Mouse (Mus musculus) frontal cortex, postnatal 36 days (tissue): ENCODE data around the gene Prc1.

Experiments
- DNase-seq, 2 experiments: peaks; one replicate each; pipeline ENCODE4 v3.0.0; 2022; ENCODE audit warnings: low spot score in 2 of 2

Prc1 gene

DNA sequence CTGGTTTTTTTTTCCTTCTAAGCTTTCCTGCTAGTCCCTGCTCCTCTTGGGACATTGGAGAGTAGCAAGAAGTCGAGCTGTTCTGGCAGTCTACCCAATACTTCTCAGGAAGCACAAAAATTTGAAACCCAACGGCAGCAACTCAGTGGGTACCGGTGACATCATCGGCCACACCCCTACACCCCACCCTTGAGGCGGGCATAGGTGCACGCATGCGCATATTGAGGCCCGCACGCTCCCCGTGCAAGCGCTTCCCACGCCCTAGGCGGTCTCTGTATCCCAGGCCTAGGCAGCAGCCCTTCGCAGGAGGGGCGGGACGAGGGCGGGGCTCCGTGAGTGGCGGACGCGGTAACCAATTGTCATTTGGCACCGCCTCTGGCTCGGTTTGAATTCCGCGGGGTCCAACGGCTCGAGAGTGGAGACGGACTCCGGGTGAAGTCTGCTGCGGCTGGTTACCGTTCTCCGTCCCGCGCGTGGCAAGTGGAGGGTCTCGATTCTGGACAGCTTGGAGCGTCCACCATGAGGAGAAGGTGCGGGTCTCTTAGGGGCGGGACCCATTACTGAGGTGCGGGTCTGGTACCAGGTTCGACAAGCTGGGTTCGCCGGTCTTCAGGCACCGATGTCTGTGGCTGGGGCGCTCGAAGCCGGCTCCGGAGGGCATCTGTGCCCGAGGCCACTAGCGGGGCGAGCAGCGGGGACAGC is at the start of gene Prc1:
Gene Prc1 (plus strand): TSS at position 389 of the 702 bp plus-strand sequence.
- DNase-seq: peak; percentile 99

DNA sequence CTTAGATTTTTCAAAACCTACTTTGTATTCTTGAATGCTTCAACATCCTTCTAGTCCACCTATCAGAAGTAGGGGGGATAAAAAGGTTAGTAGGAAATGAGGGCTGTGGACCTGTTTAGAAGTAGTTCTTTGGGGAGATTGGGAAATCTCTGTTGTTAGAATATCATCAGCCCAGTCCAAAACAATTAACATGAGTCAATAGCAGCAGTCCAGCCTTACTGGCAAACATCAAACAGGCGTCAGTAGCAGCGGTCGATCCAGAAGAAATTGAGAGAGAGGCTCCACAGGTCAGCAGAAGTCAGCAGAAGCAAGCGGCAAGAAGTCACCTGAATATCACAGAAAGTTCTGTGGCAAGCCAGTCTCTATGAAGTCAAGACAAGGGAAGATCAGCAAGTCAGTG is 49.4 kb upstream of the Prc1 start:
- DNase-seq: no peak

DNA sequence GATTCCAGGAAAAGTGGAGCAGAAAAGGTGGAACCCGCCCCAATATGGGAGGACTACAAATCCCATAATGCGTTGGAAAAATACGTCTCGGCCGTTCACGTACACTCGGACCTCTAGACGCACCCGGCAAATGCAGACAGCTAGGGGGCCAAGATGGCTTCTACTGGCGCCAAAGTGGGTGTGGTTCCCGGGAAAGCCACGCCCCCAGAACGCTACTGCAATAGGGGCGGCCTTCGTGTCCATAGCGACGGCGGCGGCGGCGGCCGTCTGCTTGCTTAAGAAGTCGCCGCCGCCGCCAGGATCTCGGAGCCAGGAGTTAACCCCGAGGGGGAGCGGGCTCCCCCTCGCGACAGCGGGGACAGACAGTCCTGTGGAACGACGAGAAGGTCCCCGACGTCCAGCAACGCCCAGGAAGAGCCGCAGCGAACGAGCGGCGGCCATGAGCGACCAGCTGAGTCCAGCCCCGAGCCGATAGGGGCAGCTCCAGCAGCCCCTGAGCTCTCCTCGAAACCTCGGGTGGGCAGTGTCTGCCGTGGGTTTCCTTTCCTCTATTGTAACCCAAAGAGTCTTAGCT is 48.0 kb upstream of the Prc1 start, which contains the start of gene Ttll13:
Gene Ttll13 (plus strand): TSS at position 229 of the 574 bp plus-strand sequence.
- DNase-seq: peak; percentile 95 to 97

DNA sequence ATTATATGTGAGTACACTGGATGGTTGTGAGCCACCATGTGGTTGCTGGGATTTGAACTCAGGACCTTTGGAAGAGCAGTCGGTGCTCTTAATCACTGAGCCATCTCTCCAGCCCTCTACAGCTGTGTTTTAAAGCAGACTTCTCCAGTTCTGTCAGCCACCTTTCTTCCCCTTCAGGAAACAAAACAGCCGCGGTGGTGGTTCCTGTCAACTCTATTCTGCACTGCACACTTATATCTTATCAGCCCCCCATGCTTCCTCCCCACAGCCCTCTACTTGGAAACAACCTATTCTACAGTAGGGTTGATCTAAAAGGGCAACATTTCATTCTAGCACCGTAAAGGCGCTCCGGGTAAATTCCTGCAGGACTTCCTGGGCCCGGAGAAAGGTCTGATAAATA is 47.4 kb upstream of the Prc1 start:
- DNase-seq: no peak

DNA sequence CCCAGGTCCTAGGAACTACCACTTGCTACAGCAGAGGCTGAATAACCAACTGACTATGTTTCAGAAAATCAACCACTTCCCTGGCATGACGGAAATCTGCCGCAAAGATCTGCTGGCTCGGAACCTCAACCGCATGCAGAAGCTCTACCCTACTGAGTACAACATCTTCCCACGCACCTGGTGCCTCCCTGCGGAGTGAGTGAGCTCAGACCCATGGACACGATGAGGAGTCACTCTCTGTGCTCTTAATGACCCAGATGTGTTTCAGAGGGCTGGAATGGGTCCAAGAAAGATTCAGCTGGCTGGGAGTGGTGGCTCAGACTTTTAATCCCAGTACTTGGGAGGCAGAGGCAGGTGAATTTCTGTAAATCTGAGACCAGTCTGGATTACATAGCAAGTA is 41.8 kb upstream of the Prc1 start:
- no peak for DNase-seq

DNA sequence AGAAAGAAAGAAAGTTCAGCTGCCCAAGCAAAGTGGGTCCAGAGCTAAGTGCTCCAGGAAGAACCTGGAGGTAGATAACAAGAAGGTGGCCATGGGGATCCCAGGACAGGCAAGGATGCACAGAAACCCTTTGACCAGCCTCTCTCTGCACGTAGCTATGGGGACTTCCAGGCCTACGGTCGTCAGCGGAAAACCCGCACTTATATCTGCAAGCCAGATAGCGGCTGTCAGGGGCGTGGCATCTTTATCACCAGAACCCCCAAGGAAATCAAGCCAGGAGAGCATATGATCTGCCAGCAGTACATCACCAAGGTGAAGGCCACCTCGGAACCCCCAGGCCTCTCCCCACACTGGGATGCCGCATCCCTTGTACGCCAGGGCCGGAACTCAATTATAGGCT is 41.4 kb upstream of the Prc1 start:
- DNase-seq: no peak

DNA sequence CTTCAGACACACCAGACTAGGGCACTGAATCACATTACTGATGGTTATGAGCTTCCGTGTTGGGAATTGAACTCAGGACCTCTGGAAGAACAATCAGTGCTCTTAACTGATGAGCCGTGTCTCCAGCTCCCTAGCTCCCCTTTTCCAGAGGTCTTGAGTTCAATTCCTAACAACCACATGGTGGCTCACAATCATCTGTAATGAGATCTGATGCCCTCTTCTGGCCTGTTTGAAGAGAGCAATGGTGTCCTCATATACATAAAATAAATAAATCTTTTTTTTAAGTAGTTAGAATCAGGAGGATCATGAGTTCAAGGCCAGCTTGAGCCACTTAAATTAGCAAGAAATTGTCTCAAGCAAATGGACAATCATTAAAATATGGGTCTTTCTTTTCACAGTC is 38.3 kb upstream of the Prc1 start:
- no peak for DNase-seq

DNA sequence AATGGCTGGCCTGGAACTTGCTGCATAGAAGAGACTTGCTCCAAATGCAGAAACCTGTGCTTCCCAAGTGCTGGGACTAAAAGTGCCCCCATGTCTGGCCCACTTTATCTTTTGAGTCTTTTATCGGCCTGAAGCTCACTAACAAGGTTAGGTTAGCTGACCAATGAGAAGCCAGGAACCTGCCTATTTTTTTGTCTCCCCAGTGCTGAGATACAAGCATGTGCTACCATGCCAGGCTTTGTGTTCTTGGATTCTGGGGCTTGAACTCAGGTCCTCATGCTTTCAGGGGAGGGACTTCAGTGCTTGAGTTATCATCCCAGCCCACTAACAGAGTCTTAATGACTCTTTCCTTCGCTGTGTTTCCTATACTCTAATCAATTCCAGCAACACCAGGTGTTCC is 36.5 kb upstream of the Prc1 start:
- DNase-seq: no peak

DNA sequence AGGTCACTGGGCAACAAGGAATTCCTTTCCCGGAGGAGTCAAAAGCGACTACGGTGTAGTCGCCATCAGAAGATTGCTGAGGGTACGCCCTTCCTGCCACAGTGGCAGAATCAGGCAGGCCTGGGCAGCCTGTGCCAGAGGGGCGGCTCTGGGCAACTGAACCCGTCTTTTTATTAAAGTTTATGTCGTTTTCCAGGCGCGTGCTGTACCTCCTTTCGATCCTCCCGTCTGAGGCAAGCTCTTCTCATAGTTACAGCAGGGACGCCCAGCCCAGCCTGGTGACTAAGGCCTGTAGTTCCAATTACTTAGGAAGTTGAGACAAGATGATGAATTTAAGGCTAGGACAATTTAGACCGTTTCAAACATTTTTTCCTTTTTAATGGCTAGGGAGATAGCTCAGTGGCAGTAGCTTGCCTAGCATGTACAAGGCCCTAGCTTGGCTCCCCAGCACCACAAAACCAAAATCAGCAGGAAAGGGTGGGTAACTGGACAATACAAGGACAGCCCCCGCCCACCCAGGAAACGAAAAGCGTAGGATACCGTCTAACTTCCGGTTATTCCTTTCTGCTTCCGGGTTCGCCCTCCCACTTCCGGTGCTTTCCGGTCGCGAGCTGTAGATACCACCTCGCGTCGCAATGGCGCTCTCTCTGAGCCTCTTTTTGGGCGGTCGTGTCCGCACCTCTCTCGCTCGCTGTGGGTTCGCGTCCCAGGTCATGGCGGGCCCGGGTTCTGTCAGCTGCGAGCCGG is 33.5 kb upstream of the Prc1 start, which contains the start of gene Ngrn:
Gene Ngrn (plus strand): TSS at position 591 of the 747 bp plus-strand sequence.
- DNase-seq: peak; percentile 82 to 89

DNA sequence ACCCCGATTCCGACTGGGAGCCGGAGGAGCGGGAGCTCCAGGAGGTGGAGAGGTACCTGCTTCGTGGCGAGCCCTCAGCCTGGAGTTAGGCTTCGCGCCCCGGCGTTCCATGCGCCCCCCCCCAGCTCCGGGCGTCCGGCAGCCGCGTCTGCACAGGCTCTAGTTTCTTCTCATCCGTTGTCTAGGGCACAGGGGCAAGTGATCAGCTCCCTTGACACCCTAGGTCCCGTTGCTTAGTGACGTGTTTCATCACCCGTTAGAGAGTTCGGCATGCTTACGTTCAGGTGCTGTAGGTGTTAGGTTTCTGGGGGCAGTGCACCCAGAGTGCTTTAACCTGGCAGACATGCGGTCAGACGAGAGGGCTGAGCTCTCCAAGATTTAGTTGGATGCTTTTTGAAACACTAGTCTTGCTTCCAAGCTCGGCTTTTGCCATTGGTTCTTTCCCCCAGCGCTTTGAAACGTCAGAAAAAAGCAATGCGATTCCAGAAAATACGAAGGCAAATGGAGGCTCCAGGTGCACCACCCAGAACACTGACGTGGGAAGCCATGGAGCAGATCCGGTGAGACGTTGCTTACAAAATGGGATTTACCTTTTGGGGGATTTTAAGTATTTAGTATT is 32.8 kb upstream of the Prc1 start:
- DNase-seq: peak; percentile 19 to 26

DNA sequence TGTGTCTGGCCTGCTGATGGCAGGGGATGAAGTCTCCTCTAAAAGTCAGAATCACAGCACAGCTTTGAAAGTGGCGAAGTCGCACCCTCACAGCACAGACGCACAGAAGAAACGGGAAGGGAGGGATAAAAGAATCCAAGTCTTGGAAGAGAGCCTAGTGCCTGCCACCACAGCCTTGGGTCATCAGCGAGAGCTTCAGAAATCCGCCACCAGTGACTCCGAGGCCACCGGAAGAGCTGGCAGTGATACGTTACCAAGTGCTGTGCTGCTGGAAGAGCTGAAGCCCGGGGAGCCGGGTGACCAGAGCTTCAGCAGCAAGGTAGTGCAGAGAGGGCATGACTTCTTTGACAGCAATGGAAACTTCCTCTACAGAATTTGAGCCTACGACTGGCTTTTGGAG is 29.6 kb upstream of the Prc1 start:
- DNase-seq: no peak

DNA sequence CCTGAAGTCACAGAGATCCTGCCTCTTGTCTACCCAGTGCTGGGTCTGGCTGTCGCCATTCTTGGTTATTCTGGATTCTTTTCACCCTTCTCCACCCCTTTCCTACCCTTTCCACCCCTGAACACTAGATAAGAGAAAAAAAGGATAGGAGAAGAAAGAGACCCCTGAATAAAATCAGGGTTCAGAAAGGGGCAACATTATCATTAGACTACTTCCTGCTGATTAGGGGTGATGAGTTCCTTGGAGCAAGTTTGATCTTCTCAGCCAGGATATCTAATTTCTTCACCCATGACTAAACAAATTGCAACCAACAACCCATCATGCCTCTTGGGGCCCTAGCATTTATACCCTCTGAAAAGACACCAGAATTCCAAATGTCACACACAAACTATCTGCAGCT is 26.5 kb upstream of the Prc1 start:
- DNase-seq: no peak

DNA sequence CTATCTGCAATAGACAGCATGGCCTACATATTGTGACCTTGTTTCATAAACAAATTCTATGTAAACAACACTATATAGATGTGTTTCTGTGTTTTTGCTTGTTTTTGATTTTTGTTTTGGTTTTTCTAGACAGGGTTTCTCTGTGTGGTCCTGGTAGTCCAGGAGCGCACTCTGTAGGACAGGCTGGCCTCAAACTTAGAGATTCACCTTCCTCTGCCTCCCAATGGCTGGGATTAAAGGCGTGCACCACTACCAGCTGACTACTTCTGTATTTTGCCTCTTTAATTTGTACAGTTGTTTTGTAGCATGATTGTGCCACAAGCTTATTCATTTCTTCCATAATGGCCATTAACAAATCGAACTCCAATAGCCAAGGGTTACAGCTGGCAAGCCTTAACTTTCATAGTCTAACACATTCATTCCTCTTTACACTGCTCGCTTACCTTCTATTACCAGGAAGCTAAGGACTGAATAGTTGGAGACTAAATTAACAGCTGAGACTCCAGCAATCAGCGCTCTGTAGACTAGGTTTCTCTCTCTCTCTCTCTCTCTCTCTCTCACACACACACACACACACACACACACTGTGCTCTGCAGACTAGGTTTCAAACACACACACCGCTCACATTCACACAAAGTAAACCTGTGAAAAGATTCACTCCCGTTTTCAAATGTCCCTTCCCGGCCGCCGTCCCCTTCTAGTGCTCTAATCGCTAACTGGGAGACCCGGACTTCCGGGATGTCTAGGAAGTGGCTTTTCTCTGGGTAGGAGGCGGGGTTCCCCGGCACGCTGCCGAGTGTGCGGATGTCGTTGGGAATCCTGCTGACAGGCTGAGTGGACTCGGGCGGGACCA is 25.1 kb upstream of the Prc1 start, which contains the start of gene Vps33b:
Gene Vps33b (plus strand): TSS at position 753 of the 854 bp plus-strand sequence.
- peak; percentile 94 to 95 for DNase-seq

DNA sequence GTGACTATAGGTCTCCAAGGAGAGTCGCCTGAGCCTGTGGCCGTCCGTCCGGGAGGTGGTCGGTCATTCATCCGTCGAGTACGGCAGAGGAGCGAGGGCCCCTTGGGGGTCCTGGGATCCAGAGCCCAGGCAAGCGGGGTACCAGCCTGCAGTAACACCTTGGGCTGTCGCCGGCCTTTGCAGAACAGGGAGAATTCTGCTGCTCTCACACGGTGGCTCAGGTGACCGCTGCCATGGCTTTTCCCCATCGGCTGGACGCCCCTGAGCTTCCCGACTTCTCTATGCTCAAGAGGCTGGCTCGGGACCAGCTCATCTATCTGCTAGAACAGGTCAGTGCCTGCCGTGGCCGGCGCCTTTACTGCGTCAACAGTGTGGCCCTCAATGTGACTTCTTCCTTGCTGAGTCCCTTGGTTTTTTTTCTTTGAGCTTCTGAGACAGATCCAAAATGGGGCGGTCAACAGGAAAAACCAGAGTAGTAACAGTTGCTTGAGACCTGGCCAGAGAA is 24.4 kb upstream of the Prc1 start:
- no peak for DNase-seq

DNA sequence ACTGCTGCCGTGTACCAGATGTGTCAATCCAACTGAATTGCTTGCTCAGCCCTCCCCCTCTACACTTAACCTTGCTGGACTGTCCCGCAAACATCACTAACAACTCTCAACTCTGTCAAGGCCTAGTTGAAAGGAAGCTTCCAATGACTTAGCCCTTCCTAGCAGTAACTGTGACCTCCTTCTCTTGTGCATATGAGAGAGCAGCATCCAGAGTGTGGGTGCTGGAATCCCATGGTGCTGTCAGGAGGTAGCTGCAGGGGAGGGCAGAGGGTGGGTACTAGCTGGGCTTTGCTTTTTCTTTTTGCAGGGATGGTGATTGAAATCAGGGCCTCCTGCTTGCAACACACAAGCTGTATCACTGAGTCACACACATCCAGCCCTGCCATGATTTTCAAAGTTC is 20.8 kb upstream of the Prc1 start:
- DNase-seq: no peak

DNA sequence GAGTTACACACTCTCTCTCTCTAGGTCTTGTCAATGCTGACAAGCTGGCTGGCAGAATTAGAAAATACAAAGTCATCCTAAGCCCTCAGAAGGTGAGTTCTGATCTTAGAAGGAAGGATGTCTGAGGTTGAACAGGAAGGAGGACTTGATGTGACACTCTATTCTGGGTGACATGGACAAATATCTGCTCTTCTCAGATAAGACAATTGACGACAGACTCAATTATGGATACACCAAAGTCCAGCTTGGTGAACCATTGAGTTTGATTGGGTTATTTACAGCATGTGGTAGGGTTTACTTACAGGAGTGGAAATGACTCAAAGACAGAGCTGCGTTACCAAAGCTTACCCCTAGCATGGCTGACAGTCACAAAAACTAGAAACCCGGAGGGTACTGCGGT is 17.9 kb upstream of the Prc1 start:
- DNase-seq: no peak

DNA sequence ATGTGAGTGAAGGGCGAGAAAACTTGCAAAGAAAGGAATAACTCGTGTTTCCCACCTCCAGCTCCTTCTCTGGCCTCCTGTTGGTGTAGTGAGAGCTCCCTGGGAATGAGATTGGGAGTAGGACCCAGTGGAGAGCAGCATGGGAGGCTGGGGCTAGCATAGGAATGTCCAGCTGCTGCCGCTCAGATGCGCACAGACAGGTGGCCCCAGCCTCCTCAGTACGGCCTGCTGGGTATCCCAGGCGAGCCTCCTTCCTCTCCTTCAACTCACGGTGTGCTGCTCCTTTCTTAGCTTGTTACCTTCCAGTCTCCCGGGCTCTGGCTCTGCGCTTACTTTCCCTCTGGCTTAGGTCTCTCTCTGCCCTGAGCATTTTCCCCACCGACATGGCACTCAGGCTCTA is 14.2 kb upstream of the Prc1 start:
- DNase-seq: no peak

DNA sequence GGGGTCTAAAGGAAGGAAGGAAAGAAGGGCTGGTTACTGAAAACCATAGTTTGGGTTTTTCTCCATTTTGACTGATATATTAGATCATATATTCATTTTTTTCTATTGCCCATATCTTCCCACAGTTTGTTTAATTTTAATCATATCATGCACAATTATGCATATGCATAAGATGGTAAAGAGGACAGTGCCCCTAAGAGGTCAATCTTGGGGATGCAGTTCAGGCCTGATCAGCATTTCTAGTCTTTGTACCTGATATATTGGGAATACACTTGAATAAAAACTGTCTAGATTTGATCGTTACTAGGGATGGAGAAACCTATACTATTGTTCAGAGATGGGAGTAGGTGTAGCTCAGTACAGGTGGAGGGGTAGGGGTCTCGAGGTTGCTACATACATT is 13.3 kb upstream of the Prc1 start:
- no peak for DNase-seq

DNA sequence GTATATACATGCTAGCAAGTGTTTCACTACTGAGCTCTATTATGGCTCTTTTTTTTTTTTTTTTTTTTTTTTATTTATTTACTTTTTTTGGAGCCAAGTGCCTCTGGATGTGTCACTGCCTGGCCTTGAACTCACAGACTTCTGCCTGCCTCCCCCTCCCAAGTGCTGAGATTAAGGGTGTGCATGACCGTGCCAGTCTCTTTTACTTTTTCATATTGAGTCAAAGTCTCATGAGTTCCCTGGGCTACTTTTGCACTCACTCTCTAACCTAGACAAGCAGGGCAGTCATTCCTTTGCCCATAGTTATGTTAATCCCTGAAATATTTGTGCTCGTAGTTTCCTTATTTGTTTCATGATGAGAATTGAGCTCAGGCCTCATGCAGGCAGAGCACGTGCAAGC is 12.6 kb upstream of the Prc1 start:
- DNase-seq: no peak

DNA sequence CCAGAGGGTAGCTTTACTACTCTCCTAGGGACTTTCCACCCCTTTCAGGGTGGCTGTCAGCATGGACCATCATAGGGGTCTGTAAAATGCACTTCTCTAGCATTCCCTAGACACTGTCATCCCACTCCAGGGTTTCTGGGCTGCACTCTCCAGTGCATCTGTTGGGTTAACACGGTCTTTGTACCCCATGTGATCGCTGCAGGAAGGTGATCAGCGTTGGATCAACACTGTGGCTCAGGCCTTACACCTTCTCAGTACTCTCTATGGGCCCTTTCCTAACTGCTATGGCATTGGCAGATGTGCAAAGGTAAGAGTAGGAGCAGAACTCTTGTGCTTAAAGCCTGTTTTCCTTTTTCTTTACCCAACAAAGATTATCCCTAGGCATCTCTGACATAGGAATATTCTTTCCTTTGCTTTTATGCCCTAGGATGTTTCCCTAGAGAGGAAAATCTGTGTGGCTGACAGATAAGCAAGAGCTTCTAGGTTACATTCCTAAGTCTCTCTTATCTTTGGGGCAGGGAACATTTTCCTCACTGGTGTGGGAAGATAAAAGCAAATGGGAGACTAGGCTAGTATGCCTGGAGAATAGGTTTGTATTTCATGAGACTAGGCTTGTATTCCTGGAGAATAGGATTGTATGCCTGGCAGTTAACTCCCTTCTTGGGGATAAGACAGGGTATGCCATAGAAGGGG is 10.9 kb upstream of the Prc1 start:
- DNase-seq: no peak

DNA sequence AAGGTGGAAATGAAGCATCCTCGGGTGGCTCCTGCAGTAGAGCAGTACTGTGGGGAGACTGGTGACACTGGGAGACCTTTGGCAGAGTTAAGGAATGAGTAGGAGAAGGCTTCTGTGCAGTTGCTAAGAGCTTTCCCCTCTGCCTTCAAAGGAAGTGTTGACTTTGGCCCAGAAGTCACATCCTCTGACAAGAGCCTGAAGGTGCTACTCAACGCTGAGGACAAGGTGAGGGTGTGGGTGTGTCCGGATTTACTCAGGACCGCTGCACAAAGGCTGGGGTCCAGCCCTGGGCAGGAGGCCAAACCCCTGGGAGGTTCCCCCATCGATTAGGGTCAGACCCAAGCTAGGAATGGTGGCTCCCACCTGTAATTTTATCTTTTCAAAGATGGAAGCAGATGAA is 9.9 kb upstream of the Prc1 start:
- no peak for DNase-seq
